Mouse (Mus musculus): ENCODE data around the gene Foxb2.

The Foxb2 gene

GRCm38 (mm10) chr19:16825228-16825627 lies 48.4 kb downstream of the Foxb2 start:
- DNase-seq (ENCODE audit: low read depth, low spot score), result no peak

Measured in forelimb bud, embryonic 11.5 days (tissue).